Comparison of ENCODE assay signal across 26 mouse cellular contexts in genomic region chr11:81658850-81659249, GRCm38 (mm10).
DNase-seq lines count a peak whose midpoint lies in the region; ATAC-seq and TF ChIP-seq lines count a peak whose summit lies in the region.
"Had no signal": no experiment of that assay in that cellular context is flagged by ENCODE, and none has a peak within 500 bp of the region (broad histone marks: within the 10 kb centered on the region; RNA-seq: fewer than 3 reads in every experiment).

No protein-coding gene starts in this region.

- H3K9me3 ChIP-seq in forebrain, embryonic 15.5 days = no peaks in the 10 kb centered on the region
- no peaks in the 10 kb centered on the region for H3K9me3 ChIP-seq in forebrain, embryonic 10.5 days
- H3K9me3 ChIP-seq: hindbrain, embryonic 10.5 days; kidney, embryonic 15.5 days; limb, embryonic 12.5 days; megakaryocyte, embryonic 14.5 days had no signal

- H3K4me1 ChIP-seq in forebrain, embryonic 15.5 days = peaks cover 27% of the 10 kb centered on the region
- H3K4me1 ChIP-seq in forebrain, embryonic 10.5 days = peaks cover 26% of the 10 kb centered on the region
- H3K4me1 ChIP-seq: hindbrain, embryonic 10.5 days; kidney, embryonic 15.5 days; limb, embryonic 12.5 days; megakaryocyte, embryonic 14.5 days had no signal

- no peaks in the 10 kb centered on the region for H3K27me3 ChIP-seq in forebrain, embryonic 15.5 days
- H3K27me3 ChIP-seq in forebrain, embryonic 10.5 days (ENCODE audit: poor library complexity, severe bottlenecking) = no peaks in the 10 kb centered on the region
- H3K27me3 ChIP-seq: kidney, embryonic 15.5 days; limb, embryonic 12.5 days; megakaryocyte, embryonic 14.5 days had no signal

- no peak overlapping the region for H3K4me2 ChIP-seq in forebrain, embryonic 15.5 days (replicated peaks)
- H3K4me2 ChIP-seq: heart, embryonic 11.5 days; kidney, embryonic 15.5 days; limb, embryonic 12.5 days; liver, embryonic 11.5 days had no signal

- TF ChIP-seq CTCF in left cerebral cortex, adult 2 months (IDR thresholded peaks at IDR 0.05) = no peak

- intact Hi-C loops in left cerebral cortex, postnatal 14 days (cut with DNase I) = no loop called here
- intact Hi-C loops in left cerebral cortex, adult 2 months (cut with DNase I) = no loop called here
- intact Hi-C loops in heart, postnatal 36 days (cut with DNase I) = no loop called here

- H3K4me3 ChIP-seq in forebrain, embryonic 15.5 days = no peak overlapping the region
- no peak overlapping the region for H3K4me3 ChIP-seq in forebrain, embryonic 10.5 days
- no peak overlapping the region for H3K4me3 ChIP-seq in left cerebral cortex, adult 2 months
- H3K4me3 ChIP-seq: hindbrain, embryonic 10.5 days; kidney, embryonic 15.5 days; limb, embryonic 12.5 days; megakaryocyte, embryonic 14.5 days had no signal

- DNase-seq in forebrain, embryonic 10.5 days (ENCODE audit: extremely low spot score, low spot score) = no peak
- DNase-seq in left cerebral cortex, postnatal 14 days (ENCODE audit: low spot score in 2 of 2) = peak; percentile 27 to 51
- no peak for DNase-seq in left cerebral cortex, adult 2 months (ENCODE audit: extremely low spot score in 1 of 2, low spot score in 2 of 2)
- DNase-seq in right cerebral cortex, adult 18-20 months = peak; percentile 33
- DNase-seq in right cerebral cortex, postnatal 25 days = no peak
- DNase-seq in right cerebral cortex, postnatal 36 days (ENCODE audit: low spot score in 2 of 2) = peak; percentile 19 to 32
- no peak for DNase-seq in heart, postnatal 36 days
- DNase-seq: adrenal gland, adult 2 months; B cell, adult 2 months; cerebellum, adult 9-10 months; heart, adult 11 months; kidney, adult 11 months; kidney, postnatal 36 days; liver, postnatal 0 days; lung, postnatal 36 days; thymus, postnatal 14 days had no signal

- 33% methylated on average over 1 of the region's 1 CpGs for WGBS in forebrain, embryonic 15.5 days
- WGBS in forebrain, embryonic 10.5 days = 98% methylated on average over 1 of the region's 1 CpGs

- 0 out of 2 replicates have a peak, but pooled peaks have one; percentile 23 for ATAC-seq in forebrain, embryonic 15.5 days (replicated peaks)
- ATAC-seq: forebrain, embryonic 16.5 days; liver, postnatal 0 days; midbrain, embryonic 16.5 days had no signal

- no peak overlapping the region for H3K27ac ChIP-seq in forebrain, embryonic 15.5 days (replicated peaks)
- H3K27ac ChIP-seq in forebrain, embryonic 10.5 days = no peak overlapping the region
- H3K27ac ChIP-seq in left cerebral cortex, adult 2 months = no peak overlapping the region
- H3K27ac ChIP-seq: hindbrain, embryonic 10.5 days; kidney, embryonic 15.5 days; limb, embryonic 12.5 days had no signal

- no peaks in the 10 kb centered on the region for H3K36me3 ChIP-seq in forebrain, embryonic 15.5 days
- H3K36me3 ChIP-seq in forebrain, embryonic 10.5 days (replicated peaks) = no peaks in the 10 kb centered on the region
- H3K36me3 ChIP-seq: G1E; hindbrain, embryonic 10.5 days; kidney, embryonic 15.5 days; limb, embryonic 12.5 days had no signal

- no peak overlapping the region for H3K9ac ChIP-seq in forebrain, embryonic 15.5 days (replicated peaks)
- H3K9ac ChIP-seq: kidney, embryonic 15.5 days; limb, embryonic 12.5 days; liver, postnatal 0 days had no signal

Comparison
In these comparisons a context has a peak if more than half of its experiments do, and no peak if none do; other contexts are left out.
1. DNase-seq: peak in left cerebral cortex, postnatal 14 days (2 of 2), right cerebral cortex, adult 18-20 months (single experiment) and right cerebral cortex, postnatal 36 days (2 of 2); none in forebrain, embryonic 10.5 days (single experiment), left cerebral cortex, adult 2 months (0 of 2), right cerebral cortex, postnatal 25 days (single experiment) and heart, postnatal 36 days (0 of 2).